Mouse (Mus musculus) heart, postnatal 0 days (tissue): ENCODE data around the gene Coq10a.

ENCODE experiments used
- CTCF ChIP-seq: IDR thresholded peaks from 2 replicates; pipeline ENCODE4 v1.5.1; 2016; ENCODE audit warnings: antibody characterized with exemption, control low read depth, low read depth
- EP300 ChIP-seq: IDR thresholded peaks from 2 replicates; pipeline ENCODE4 v1.6.1; 2016; ENCODE audit warnings: antibody characterized with exemption, low read depth

GRCm38 (mm10) chr10:128372142-128372541 lies 3.3 kb upstream of the Coq10a start:
- TF ChIP-seq CTCF = no peak
- TF ChIP-seq EP300 = no peak
